Mouse (Mus musculus) lung, postnatal 0 days (tissue): ENCODE results near the gene Dapp1.

ENCODE experiments used
- CTCF ChIP-seq: IDR thresholded peaks from 2 replicates; pipeline ENCODE4 v1.5.1; 2016; ENCODE audit warnings: antibody characterized with exemption, mild to moderate bottlenecking
- EP300 ChIP-seq: IDR thresholded peaks from 2 replicates; pipeline ENCODE4 v1.6.1; 2016; ENCODE audit warnings: antibody characterized with exemption, mild to moderate bottlenecking, control low read depth

GRCm38 (mm10) chr3:137968820-137969486 lies 12.4 kb downstream of the Dapp1 start:
- no peak for TF ChIP-seq CTCF
- 0 out of 2 replicates have a peak, but pooled peaks have one; percentile 5 for TF ChIP-seq EP300
